Mouse (Mus musculus): ENCODE measurements around the gene Tgfbr2. TPM values are rescaled to one million over a fixed set of nuclear protein-coding genes. Genes with fewer than 3 reads are reported as not detected.
A peak's percentile ranks its signal among the peaks of the same experiment; 100 is the strongest.

Gene Tgfbr2
- polyA plus RNA-seq, 1 experiment from 2014 or later: 31.2 TPM

- Histone ChIP-seq H3K36me3 (ENCODE audit: insufficient read depth, low read length) (peaks cover 12% of the 10 kb centered on the region; the same call in 1 of the 2 replicates), H3K9me3 (replicated peaks; ENCODE audit: low read length) (no peaks in the 10 kb centered on the region), H3K4me2 (ENCODE audit: low read length) (no peak overlapping the region), H3K9ac (ENCODE audit: low read depth, low read length) (no peak overlapping the region), H3K4me3 (replicated peaks; ENCODE audit: low read depth, low read length) (no peak overlapping the region), H3K4me1 (replicated peaks; ENCODE audit: insufficient read depth, low read length) (peaks cover 4% of the 10 kb centered on the region; the same call in 1 of the 2 replicates), H3K27ac (no peak overlapping the region), H3K27me3 (ENCODE audit: insufficient read depth, low read length) (no peaks in the 10 kb centered on the region)
- no peak for TF ChIP-seq CTCF (IDR thresholded peaks at IDR 0.05; ENCODE audit: low read depth)
- 75% methylated on average over 5 of the region's 5 CpGs for WGBS
- DNase-seq (ENCODE audit: low spot score) (peak; percentile 37), ATAC-seq (replicated peaks; ENCODE audit: low FRiP score, low read depth) (no peak)
These were observed 18.7 kb downstream of the Tgfbr2 start for GRCm38 (mm10) chr9:116156501-116156900.

GRCm38 (mm10) chr9:116152878-116153277 is 22.3 kb downstream of the Tgfbr2 start:
- no peak overlapping the region for H3K27ac ChIP-seq

GRCm38 (mm10) chr9:116150725-116151396 is 24.3 kb downstream of the Tgfbr2 start:
- Histone ChIP-seq H3K9me3 (replicated peaks; ENCODE audit: low read length) (no peaks in the 10 kb centered on the region), H3K4me1 (replicated peaks; ENCODE audit: insufficient read depth, low read length) (0 out of 2 replicates have a peak, but pooled peaks cover 3% of the 10 kb centered on the region), H3K9ac (ENCODE audit: low read depth, low read length) (no peak overlapping the region), H3K4me2 (ENCODE audit: low read length) (no peak overlapping the region), H3K27me3 (ENCODE audit: insufficient read depth, low read length) (no peaks in the 10 kb centered on the region), H3K36me3 (ENCODE audit: insufficient read depth, low read length) (peaks cover 14% of the 10 kb centered on the region; the same call in 1 of the 2 replicates), H3K4me3 (replicated peaks; ENCODE audit: low read depth, low read length) (no peak overlapping the region), H3K27ac (no peak overlapping the region)
- 36% methylated on average over 7 of the region's 7 CpGs for WGBS
- ATAC-seq (replicated peaks; ENCODE audit: low FRiP score, low read depth) (no peak), DNase-seq (ENCODE audit: low spot score) (no peak)
- TF ChIP-seq CTCF (IDR thresholded peaks at IDR 0.05; ENCODE audit: low read depth): no peak

More at GRCm38 (mm10) chr9:116152878-116153277, 22.3 kb downstream of the Tgfbr2 start:
- no peak overlapping the region for H3K9ac ChIP-seq (ENCODE audit: low read depth, low read length)
- DNase-seq (ENCODE audit: low spot score) (no peak), ATAC-seq (replicated peaks; ENCODE audit: low FRiP score, low read depth) (no peak)
- no peaks in the 10 kb centered on the region for H3K9me3 ChIP-seq (replicated peaks; ENCODE audit: low read length)
- H3K36me3 ChIP-seq (ENCODE audit: insufficient read depth, low read length): peaks cover 16% of the 10 kb centered on the region; the same call in 1 of the 2 replicates
- no peaks in the 10 kb centered on the region for H3K4me1 ChIP-seq (replicated peaks; ENCODE audit: insufficient read depth, low read length)
- H3K4me2 ChIP-seq (ENCODE audit: low read length): no peak overlapping the region
- 74% methylated on average over 4 of the region's 4 CpGs for WGBS
- no peaks in the 10 kb centered on the region for H3K27me3 ChIP-seq (ENCODE audit: insufficient read depth, low read length)
- no peak overlapping the region for H3K4me3 ChIP-seq (replicated peaks; ENCODE audit: low read depth, low read length)
- TF ChIP-seq CTCF (IDR thresholded peaks at IDR 0.05; ENCODE audit: low read depth): no peak

GRCm38 (mm10) chr9:116148809-116149208 is 26.4 kb downstream of the Tgfbr2 start:
- Histone ChIP-seq H3K9me3 (replicated peaks; ENCODE audit: low read length) (no peaks in the 10 kb centered on the region), H3K4me1 (replicated peaks; ENCODE audit: insufficient read depth, low read length) (peaks cover 8% of the 10 kb centered on the region; the same call in 1 of the 2 replicates), H3K27ac (no peak overlapping the region), H3K27me3 (ENCODE audit: insufficient read depth, low read length) (no peaks in the 10 kb centered on the region), H3K4me3 (replicated peaks; ENCODE audit: low read depth, low read length) (no peak overlapping the region), H3K4me2 (ENCODE audit: low read length) (no peak overlapping the region), H3K9ac (ENCODE audit: low read depth, low read length) (no peak overlapping the region), H3K36me3 (ENCODE audit: insufficient read depth, low read length) (0 out of 2 replicates have a peak, but pooled peaks cover 4% of the 10 kb centered on the region)
- 43% methylated on average over 7 of the region's 7 CpGs for WGBS
- DNase-seq (ENCODE audit: low spot score) (peak; percentile 54), ATAC-seq (replicated peaks; ENCODE audit: low FRiP score, low read depth) (0 out of 2 replicates have a peak, but pooled peaks have one; percentile 37)
- no peak for TF ChIP-seq CTCF (IDR thresholded peaks at IDR 0.05; ENCODE audit: low read depth)

- DNase-seq (ENCODE audit: low spot score): no peak
- Histone ChIP-seq H3K4me1 (replicated peaks; ENCODE audit: insufficient read depth, low read length) (peaks cover 8% of the 10 kb centered on the region; the same call in 1 of the 2 replicates), H3K27ac (peak overlapping the region; percentile 62), H3K9ac (ENCODE audit: low read depth, low read length) (no peak overlapping the region), H3K4me2 (ENCODE audit: low read length) (no peak overlapping the region), H3K27me3 (ENCODE audit: insufficient read depth, low read length) (no peaks in the 10 kb centered on the region), H3K4me3 (replicated peaks; ENCODE audit: low read depth, low read length) (no peak overlapping the region), H3K9me3 (replicated peaks; ENCODE audit: low read length) (no peaks in the 10 kb centered on the region), H3K36me3 (ENCODE audit: insufficient read depth, low read length) (0 out of 2 replicates have a peak, but pooled peaks cover 4% of the 10 kb centered on the region)
- no peak for TF ChIP-seq CTCF (IDR thresholded peaks at IDR 0.05; ENCODE audit: low read depth)
- no peak for ATAC-seq (replicated peaks; ENCODE audit: low FRiP score, low read depth)
- WGBS: 50% methylated on average over 9 of the region's 9 CpGs
These were observed 28.9 kb downstream of the Tgfbr2 start for GRCm38 (mm10) chr9:116146235-116146634.

- no peaks in the 10 kb centered on the region for H3K9me3 ChIP-seq (replicated peaks; ENCODE audit: low read length)
- no peak overlapping the region for H3K4me2 ChIP-seq (ENCODE audit: low read length)
- ATAC-seq (replicated peaks; ENCODE audit: low FRiP score, low read depth): no peak
- peak overlapping the region; percentile 42 for H3K27ac ChIP-seq
- DNase-seq (ENCODE audit: low spot score): peak; percentile 68
- H3K9ac ChIP-seq (ENCODE audit: low read depth, low read length): no peak overlapping the region
- 29% methylated on average over 10 of the region's 10 CpGs for WGBS
- H3K4me1 ChIP-seq (replicated peaks; ENCODE audit: insufficient read depth, low read length): peaks cover 8% of the 10 kb centered on the region; the same call in 1 of the 2 replicates
- 0 out of 2 replicates have a peak, but pooled peaks cover 4% of the 10 kb centered on the region for H3K36me3 ChIP-seq (ENCODE audit: insufficient read depth, low read length)
- H3K27me3 ChIP-seq (ENCODE audit: insufficient read depth, low read length): no peaks in the 10 kb centered on the region
- no peak overlapping the region for H3K4me3 ChIP-seq (replicated peaks; ENCODE audit: low read depth, low read length)
- no peak for TF ChIP-seq CTCF (IDR thresholded peaks at IDR 0.05; ENCODE audit: low read depth)
These were observed 29.9 kb downstream of the Tgfbr2 start for GRCm38 (mm10) chr9:116145231-116145641.

All from kidney, postnatal 0 days (tissue).